Mouse (Mus musculus) ES-Bruce4 (cell line): ENCODE data around the gene Chrnd. TPM values are rescaled to one million over a fixed set of nuclear protein-coding genes. Genes with fewer than 3 reads are reported as not detected.

Experiments used
- H3K27ac ChIP-seq: 2 replicates; pipeline ENCODE4 v1.5.1; 2012; ENCODE audit warnings: low read length, inconsistent platforms; ENCODE audit not compliant: insufficient read depth
- H3K27me3 ChIP-seq: 2 replicates; pipeline ENCODE4 v1.6.1; 2012; ENCODE audit warnings: mild to moderate bottlenecking, low read length, inconsistent platforms; ENCODE audit not compliant: control insufficient read depth, poor library complexity, insufficient read depth, severe bottlenecking
- H3K36me3 ChIP-seq: 2 replicates; pipeline ENCODE4 v1.6.1; 2012; ENCODE audit warnings: inconsistent platforms, mild to moderate bottlenecking, low read length, moderate library complexity; ENCODE audit not compliant: control insufficient read depth, poor library complexity, insufficient read depth, severe bottlenecking
- H3K4me1 ChIP-seq: one replicate; pipeline ENCODE4 v1.8.1; 2011; ENCODE audit warnings: low read length; ENCODE audit not compliant: control insufficient read depth, insufficient read depth
- H3K4me3 ChIP-seq: 2 replicates; pipeline ENCODE4 v1.5.1; 2011; ENCODE audit warnings: low read depth, mild to moderate bottlenecking, low read length
- H3K9ac ChIP-seq: 2 replicates; pipeline ENCODE4 v1.6.1; 2012; ENCODE audit warnings: low read depth, mild to moderate bottlenecking, inconsistent platforms; ENCODE audit not compliant: poor library complexity, severe bottlenecking
- H3K9me3 ChIP-seq: replicated peaks from 2 replicates; pipeline ENCODE4 v1.6.1; 2012; ENCODE audit warnings: mild to moderate bottlenecking, low read length, inconsistent platforms; ENCODE audit not compliant: control insufficient read depth, poor library complexity, insufficient read depth, severe bottlenecking
- CTCF ChIP-seq: IDR thresholded peaks from one replicate; pipeline ENCODE4 v1.8.1; 2011; ENCODE audit warnings: low read depth, low read length
- EP300 ChIP-seq: IDR thresholded peaks from 2 replicates; pipeline ENCODE4 v1.6.1; 2011; ENCODE audit warnings: low read depth, low read length; ENCODE audit not compliant: insufficient read depth
- POLR2A ChIP-seq: IDR thresholded peaks from one replicate; pipeline ENCODE4 v1.8.1; 2011; ENCODE audit warnings: low read length; ENCODE audit not compliant: insufficient read depth
- polyA plus RNA-seq: library from polyadenylated mRNA; stranded (reverse); fragments of >200 nt; gene quantifications from 2 replicates; pipeline ENCODE4 v1.2.4, GENCODE M21; 2011; ENCODE audit warnings: low read depth; ENCODE audit not compliant: missing spikeins, insufficient read depth, insufficient read length

Chrnd gene
- polyA plus RNA-seq, 1 experiment = not detected

- peaks cover 3% of the 10 kb centered on the region for H3K4me1 ChIP-seq
- H3K9ac ChIP-seq = no peak overlapping the region
- no peak overlapping the region for H3K27ac ChIP-seq
- no peaks in the 10 kb centered on the region for H3K9me3 ChIP-seq
- H3K27me3 ChIP-seq = no peaks in the 10 kb centered on the region
- no peak overlapping the region for H3K4me3 ChIP-seq
- no peaks in the 10 kb centered on the region for H3K36me3 ChIP-seq
- TF ChIP-seq CTCF (no peak), POLR2A (no peak), EP300 (no peak)
Observed at GRCm38 (mm10) chr1:87180896-87181295, 9.5 kb upstream of the Chrnd start.

- Histone ChIP-seq H3K27ac (no peak within 1 kb of the TSS), H3K4me1 (peaks cover 3% of the 10 kb centered on the region), H3K9ac (no peak within 1 kb of the TSS), H3K36me3 (no peaks in the 10 kb centered on the region), H3K4me3 (peak within 1 kb of the TSS; percentile 18), H3K9me3 (no peaks in the 10 kb centered on the region), H3K27me3 (no peaks in the 10 kb centered on the region)
- TF ChIP-seq POLR2A (no peak), EP300 (no peak), CTCF (no peak)
Observed at GRCm38 (mm10) chr1:87183013-87183412, 7.4 kb upstream of the Chrnd start, which contains the start of gene Prss56. Prss56 (plus strand) TSS chr1:87183313.

GRCm38 (mm10) chr1:87183998-87184750 lies 6.2 kb upstream of the Chrnd start:
- H3K27ac ChIP-seq = no peak overlapping the region
- no peaks in the 10 kb centered on the region for H3K27me3 ChIP-seq
- TF ChIP-seq EP300 (no peak), CTCF (peak; percentile 28), POLR2A (no peak)
- H3K9me3 ChIP-seq = no peaks in the 10 kb centered on the region
- no peak overlapping the region for H3K4me3 ChIP-seq
- H3K36me3 ChIP-seq = no peaks in the 10 kb centered on the region
- no peak overlapping the region for H3K9ac ChIP-seq
- peaks cover 3% of the 10 kb centered on the region for H3K4me1 ChIP-seq

GRCm38 (mm10) chr1:87184751-87185139 lies 5.7 kb upstream of the Chrnd start:
- Histone ChIP-seq H3K9me3 (no peaks in the 10 kb centered on the region), H3K4me3 (no peak overlapping the region), H3K4me1 (peaks cover 3% of the 10 kb centered on the region), H3K9ac (no peak overlapping the region), H3K27me3 (no peaks in the 10 kb centered on the region), H3K36me3 (no peaks in the 10 kb centered on the region), H3K27ac (no peak overlapping the region)
- no peak for TF ChIP-seq POLR2A
- TF ChIP-seq EP300 = no peak
- peak; percentile 70 for TF ChIP-seq CTCF

- Histone ChIP-seq H3K36me3 (no peaks in the 10 kb centered on the region), H3K4me1 (peaks cover 4% of the 10 kb centered on the region), H3K4me3 (0 out of 2 replicates have a peak overlapping the region, but pooled peaks have one; percentile 1), H3K27ac (no peak overlapping the region), H3K9ac (peak overlapping the region; percentile 77; the same call in 1 of the 2 replicates), H3K27me3 (no peaks in the 10 kb centered on the region), H3K9me3 (no peaks in the 10 kb centered on the region)
- no peak for TF ChIP-seq POLR2A
- TF ChIP-seq EP300 = no peak
- TF ChIP-seq CTCF = no peak
Observed at GRCm38 (mm10) chr1:87185526-87185925, 4.9 kb upstream of the Chrnd start.

GRCm38 (mm10) chr1:87186261-87187036 lies 4.0 kb upstream of the Chrnd start:
- Histone ChIP-seq H3K9me3 (no peaks in the 10 kb centered on the region), H3K9ac (peak overlapping the region; percentile 77), H3K27me3 (no peaks in the 10 kb centered on the region), H3K4me1 (peaks cover 4% of the 10 kb centered on the region), H3K36me3 (no peaks in the 10 kb centered on the region), H3K27ac (no peak overlapping the region), H3K4me3 (peak overlapping the region; percentile 89)
- TF ChIP-seq POLR2A (no peak), EP300 (no peak), CTCF (no peak)
